Mouse (Mus musculus) E14TG2a.4 (cell line): ENCODE data around the gene Rtn3.
"Not testable (repeated sequence)": the region's sequence is repeated elsewhere in the genome, so short reads cannot be mapped to it uniquely, and the experiment has no call there.

Experiments used
- CTCF ChIP-seq: conservative IDR thresholded peaks from 2 replicates; pipeline ENCODE4 v1.5.1; 2014; ENCODE audit warnings: low read length
- POU5F1 ChIP-seq: IDR thresholded peaks from 2 replicates; pipeline ENCODE4 v1.6.1; 2014; ENCODE audit warnings: low read length, borderline replicate concordance

GRCm38 (mm10) chr19:7496070-7496469, 13.0 kb upstream of the Rtn3 start:
- TF ChIP-seq CTCF, POU5F1: not testable (repeated sequence)
